Mouse (Mus musculus): ENCODE data around the gene Banp. TPM values are rescaled to one million over a fixed set of nuclear protein-coding genes. Genes with fewer than 3 reads are reported as not detected.

The Banp gene
- total RNA-seq, 2 experiments from 2014 or later: 8.8 to 18.7 TPM

DNA sequence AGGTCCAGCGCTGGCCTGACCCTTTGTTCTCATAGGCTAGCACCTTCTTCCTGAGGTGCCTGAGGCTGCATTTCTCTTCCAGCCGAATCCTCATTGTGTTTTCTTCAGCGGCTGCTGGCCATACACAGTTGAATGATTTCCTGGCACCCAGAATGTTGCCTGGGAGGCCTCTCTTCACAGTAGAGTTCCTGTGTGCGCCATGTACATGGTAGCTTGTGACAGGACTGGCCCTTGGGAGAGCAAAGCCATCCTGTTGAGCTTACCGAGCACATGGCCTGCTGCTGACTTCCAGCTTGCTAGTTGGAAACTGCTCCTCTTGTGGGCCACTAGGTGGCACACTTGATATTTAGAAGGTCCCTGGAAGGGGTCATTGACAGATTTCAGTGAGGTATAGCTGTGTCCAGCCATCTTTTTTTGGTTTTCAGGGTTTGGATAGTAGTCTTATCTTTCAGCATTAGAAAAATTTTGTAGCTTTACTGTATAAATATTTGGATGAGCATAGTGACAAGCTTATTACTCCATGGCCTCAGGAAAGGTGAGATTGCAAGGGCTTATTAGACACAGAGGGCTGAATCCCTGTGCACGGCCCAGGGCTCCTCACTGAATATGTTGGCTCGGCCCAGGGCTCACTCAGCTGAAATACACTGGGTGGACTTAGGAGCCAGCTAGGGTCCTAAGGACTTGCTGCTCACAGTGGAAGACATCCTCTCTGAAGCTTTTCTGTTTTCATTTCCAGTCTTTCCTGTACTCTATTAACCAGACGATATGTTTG is 28.5 kb downstream of the Banp start:
- TF ChIP-seq CTCF (IDR thresholded peaks at IDR 0.05): peak; percentile 92
- peak; percentile 51 for DNase-seq
- intact Hi-C loops (cut with DNase I): loop anchor here (1.0 to 10.0 kb wide), 4 partner anchors 161 to 357 kb away; no protein-coding TSS in a partner anchor
- peak overlapping the region; percentile 34 for H3K4me3 ChIP-seq
- H3K27ac ChIP-seq: peak overlapping the region; percentile 80

DNA sequence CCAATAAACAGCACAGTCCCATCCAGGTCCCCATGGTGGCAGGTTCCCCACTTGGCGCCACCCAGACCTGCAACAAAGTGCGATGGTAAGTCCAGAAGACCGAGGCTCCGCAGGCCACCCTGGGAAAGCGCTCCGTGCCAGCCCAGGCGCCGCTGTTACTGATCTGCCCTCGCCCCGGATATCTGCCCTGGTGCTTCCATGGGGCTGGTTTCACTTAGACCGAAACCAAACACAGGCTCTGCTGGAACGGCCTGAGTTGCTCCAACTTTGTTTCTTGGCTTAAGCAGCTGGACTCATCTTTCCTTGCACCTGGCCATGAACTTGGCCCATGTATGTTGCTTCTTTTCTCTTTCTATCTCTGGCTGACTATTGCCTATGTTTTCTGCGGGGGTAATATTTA is 29.1 kb downstream of the Banp start:
- DNase-seq: peak; percentile 82
- intact Hi-C loops (cut with DNase I): loop anchor here (1.0 to 10.0 kb wide), 4 partner anchors 161 to 356 kb away; no protein-coding TSS in a partner anchor
- Histone ChIP-seq H3K4me3 (peak overlapping the region; percentile 34), H3K27ac (peak overlapping the region; percentile 80)
- no peak for TF ChIP-seq CTCF (IDR thresholded peaks at IDR 0.05)

- DNase-seq: no peak
- no peak overlapping the region for H3K4me3 ChIP-seq
- H3K27ac ChIP-seq: no peak overlapping the region
- no peak for TF ChIP-seq CTCF (IDR thresholded peaks at IDR 0.05)
- intact Hi-C loops (cut with DNase I): no loop called here
Measured at GRCm38 (mm10) chr8:121980792-121981519, 31.4 kb downstream of the Banp start.

- intact Hi-C loops (cut with DNase I): no loop called here
- H3K27ac ChIP-seq: no peak overlapping the region
- TF ChIP-seq CTCF (IDR thresholded peaks at IDR 0.05): no peak
- no peak for DNase-seq
- H3K4me3 ChIP-seq: no peak overlapping the region
Measured at GRCm38 (mm10) chr8:121981520-121981895, 32.0 kb downstream of the Banp start.

- DNase-seq: no peak
- no peak overlapping the region for H3K4me3 ChIP-seq
- H3K27ac ChIP-seq: no peak overlapping the region
- TF ChIP-seq CTCF (IDR thresholded peaks at IDR 0.05): no peak
- intact Hi-C loops (cut with DNase I): no loop called here
Measured at GRCm38 (mm10) chr8:121985673-121986072, 36.1 kb downstream of the Banp start.

- TF ChIP-seq CTCF (IDR thresholded peaks at IDR 0.05): no peak
- Histone ChIP-seq H3K27ac (no peak overlapping the region), H3K4me3 (no peak overlapping the region)
- no peak for DNase-seq
- intact Hi-C loops (cut with DNase I): no loop called here
Measured at GRCm38 (mm10) chr8:121987892-121988291, 38.3 kb downstream of the Banp start.

GRCm38 (mm10) chr8:121990506-121991255 is 41.1 kb downstream of the Banp start:
- peak overlapping the region; percentile 65 for H3K27ac ChIP-seq
- intact Hi-C loops (cut with DNase I): loop anchor here (5.0 kb wide), 1 partner anchor 47 kb away; no protein-coding TSS in a partner anchor
- no peak overlapping the region for H3K4me3 ChIP-seq
- no peak for TF ChIP-seq CTCF (IDR thresholded peaks at IDR 0.05)
- peak; percentile 62 for DNase-seq

DNA sequence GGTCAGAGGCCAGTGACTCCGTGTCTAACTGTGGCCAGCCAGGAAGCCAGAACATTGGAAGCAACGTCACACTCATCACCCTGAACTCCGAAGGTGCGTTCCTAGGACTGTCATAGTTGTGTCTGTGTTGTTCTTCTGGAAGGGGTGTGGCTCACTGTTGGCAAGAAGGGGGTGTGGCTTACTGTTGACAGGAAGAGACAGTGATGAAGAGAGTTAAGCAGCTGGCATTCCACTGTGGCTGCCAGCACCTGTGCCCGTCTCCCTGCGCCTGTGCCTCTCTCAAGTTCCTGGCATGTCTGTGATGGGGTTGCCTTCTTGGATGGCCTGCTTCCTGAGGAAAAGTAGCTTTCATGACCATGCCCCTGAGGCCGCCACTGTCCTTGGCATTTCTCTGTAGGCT is 42.1 kb downstream of the Banp start:
- DNase-seq: peak; percentile 75
- no peak for TF ChIP-seq CTCF (IDR thresholded peaks at IDR 0.05)
- H3K4me3 ChIP-seq: no peak overlapping the region
- intact Hi-C loops (cut with DNase I): loop anchor here (5.0 kb wide), 1 partner anchor 46 kb away; no protein-coding TSS in a partner anchor
- peak overlapping the region; percentile 65; the same call in 1 of the 2 replicates for H3K27ac ChIP-seq

GRCm38 (mm10) chr8:121992911-121993310 is 43.4 kb downstream of the Banp start:
- no peak for DNase-seq
- no peak overlapping the region for H3K27ac ChIP-seq
- intact Hi-C loops (cut with DNase I): loop anchor here (5.0 kb wide), 1 partner anchor 44 kb away; no protein-coding TSS in a partner anchor
- H3K4me3 ChIP-seq: no peak overlapping the region
- TF ChIP-seq CTCF (IDR thresholded peaks at IDR 0.05): no peak

DNA sequence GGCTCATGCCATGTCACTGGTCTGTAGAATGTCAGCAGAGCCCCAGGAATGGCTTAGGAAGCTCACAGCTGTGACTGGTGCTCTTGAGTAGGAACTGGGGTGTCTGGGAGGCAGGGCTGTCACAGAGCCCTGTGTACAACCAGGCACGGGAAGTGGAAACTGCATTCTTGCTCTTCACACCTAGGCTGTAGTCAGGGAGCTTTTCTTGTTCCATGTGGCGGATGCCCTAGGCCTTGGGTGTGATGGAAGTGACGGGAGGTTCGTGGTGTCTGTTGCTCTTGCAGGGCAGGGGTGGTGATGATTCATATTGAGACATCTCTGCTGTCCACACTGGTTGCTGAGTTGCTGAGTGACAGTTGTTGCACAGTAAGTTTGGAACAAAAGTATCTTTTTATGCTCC is 45.6 kb downstream of the Banp start:
- no peak for DNase-seq
- H3K27ac ChIP-seq: no peak overlapping the region
- H3K4me3 ChIP-seq: no peak overlapping the region
- TF ChIP-seq CTCF (IDR thresholded peaks at IDR 0.05): no peak
- intact Hi-C loops (cut with DNase I): no loop called here

DNA sequence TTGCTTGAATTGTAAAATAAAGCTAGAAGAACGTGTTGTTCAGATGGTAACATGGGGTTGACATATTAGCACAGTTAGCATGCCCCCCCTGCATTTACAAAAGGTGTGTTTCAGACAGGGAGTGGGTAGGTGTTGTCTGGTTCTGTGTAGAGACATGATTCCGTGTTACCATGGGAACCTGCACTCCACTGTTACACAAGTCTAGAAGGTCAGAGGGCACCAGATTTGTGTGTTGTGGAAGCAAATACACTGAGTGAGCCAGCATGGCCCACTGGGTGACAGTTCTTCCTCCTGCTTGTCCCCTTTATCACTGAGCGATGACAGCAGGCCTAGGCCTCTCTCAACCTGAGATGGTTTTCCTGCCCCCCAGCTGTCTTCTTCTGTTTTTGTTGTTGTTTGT is 46.3 kb downstream of the Banp start:
- no peak for DNase-seq
- intact Hi-C loops (cut with DNase I): no loop called here
- no peak overlapping the region for H3K4me3 ChIP-seq
- no peak for TF ChIP-seq CTCF (IDR thresholded peaks at IDR 0.05)
- no peak overlapping the region for H3K27ac ChIP-seq

- intact Hi-C loops (cut with DNase I): no loop called here
- Histone ChIP-seq H3K27ac (no peak overlapping the region), H3K4me3 (no peak overlapping the region)
- no peak for TF ChIP-seq CTCF (IDR thresholded peaks at IDR 0.05)
- no peak for DNase-seq
Measured at GRCm38 (mm10) chr8:121998631-121999030, 49.1 kb downstream of the Banp start.

All from gastrocnemius, adult 2 months (tissue).